Mouse (Mus musculus): ENCODE measurements around the gene Cfi.

Gene Cfi

DNA sequence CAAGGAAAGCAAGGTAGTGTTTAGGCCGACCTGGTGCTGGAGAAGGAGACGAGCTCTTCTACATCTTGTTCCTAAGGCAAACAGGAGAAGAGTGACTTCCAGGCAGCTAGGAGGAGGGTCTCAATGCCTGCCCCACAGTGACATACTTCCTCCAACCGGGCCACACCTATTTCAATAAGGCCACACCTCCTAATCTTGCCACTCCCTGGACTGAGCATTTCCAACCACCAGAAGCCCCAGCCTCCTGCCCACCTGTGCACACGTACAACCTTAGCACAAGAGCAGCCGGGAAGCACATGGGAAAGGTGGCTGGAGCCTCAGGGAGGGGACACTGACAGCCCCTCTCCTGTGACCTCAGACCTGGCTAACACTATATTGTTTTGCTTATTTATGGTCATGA, 56.3 kb downstream of the Cfi start:
- no peak for TF ChIP-seq GATA4 (IDR thresholded peaks at IDR 0.05; ENCODE audit: insufficient replicate concordance, low read length)

DNA sequence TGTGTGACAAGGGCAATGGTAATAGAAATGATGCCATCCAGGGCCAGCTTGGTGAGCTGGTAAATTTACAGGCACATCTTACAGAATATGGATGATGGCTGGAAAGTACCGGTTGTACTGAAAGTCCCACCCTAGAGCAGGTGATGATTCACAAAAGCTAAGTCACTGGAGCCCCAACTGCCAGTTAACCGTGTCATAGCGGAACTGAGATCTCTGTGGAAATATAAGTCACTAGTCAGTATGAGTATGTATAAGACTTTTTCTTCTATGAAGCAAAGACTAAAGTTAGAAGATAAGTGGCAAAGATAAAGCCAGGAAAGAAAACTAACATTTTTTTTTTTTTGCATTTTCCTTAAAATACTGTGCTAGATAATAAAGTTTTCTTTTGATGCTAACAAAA, 57.5 kb downstream of the Cfi start:
- TF ChIP-seq GATA4 (IDR thresholded peaks at IDR 0.05; ENCODE audit: insufficient replicate concordance, low read length): no peak

DNA sequence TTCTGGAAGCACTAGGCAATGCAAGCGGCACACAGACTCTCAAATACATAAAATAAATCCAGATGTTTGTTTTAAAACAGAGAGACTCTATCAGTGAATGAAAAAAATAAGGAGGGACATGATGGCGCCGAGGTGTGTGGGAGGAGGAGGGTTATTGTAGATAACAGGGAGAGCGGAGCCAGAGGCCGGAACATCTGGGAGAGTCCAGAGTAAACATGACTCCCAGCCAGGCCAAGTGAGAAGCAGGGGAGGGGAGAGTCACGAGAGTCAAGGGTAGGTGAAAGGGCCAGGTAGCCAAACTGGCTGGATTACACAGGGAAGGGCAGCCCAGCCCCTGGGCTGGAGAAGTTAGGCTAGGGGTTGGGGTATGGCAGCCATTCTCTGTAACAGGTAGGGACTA, 60.9 kb downstream of the Cfi start:
- peak; percentile 38; the same call in 1 of the 2 replicates for TF ChIP-seq GATA4 (IDR thresholded peaks at IDR 0.05; ENCODE audit: insufficient replicate concordance, low read length)

DNA sequence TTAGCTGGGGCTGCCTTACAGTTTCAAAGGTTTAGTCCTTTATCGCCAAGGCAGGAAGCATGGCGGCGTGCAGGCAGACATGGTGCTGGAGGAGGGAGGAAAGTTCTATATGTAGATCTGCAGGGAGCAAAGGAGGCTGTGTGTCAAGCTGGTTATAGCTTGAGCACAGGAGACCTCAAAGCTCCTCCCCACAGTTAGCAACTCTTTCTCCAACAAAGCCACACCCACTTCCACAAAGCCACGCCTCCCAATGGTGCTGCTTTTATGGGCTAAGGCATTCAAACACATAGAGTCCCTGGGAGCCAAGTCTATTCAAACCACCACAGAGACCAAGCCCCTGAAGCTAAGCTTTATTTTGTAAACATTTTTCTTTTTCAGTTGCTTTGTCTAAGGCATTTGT, 63.2 kb downstream of the Cfi start:
- TF ChIP-seq GATA4 (IDR thresholded peaks at IDR 0.05; ENCODE audit: insufficient replicate concordance, low read length): no peak

DNA sequence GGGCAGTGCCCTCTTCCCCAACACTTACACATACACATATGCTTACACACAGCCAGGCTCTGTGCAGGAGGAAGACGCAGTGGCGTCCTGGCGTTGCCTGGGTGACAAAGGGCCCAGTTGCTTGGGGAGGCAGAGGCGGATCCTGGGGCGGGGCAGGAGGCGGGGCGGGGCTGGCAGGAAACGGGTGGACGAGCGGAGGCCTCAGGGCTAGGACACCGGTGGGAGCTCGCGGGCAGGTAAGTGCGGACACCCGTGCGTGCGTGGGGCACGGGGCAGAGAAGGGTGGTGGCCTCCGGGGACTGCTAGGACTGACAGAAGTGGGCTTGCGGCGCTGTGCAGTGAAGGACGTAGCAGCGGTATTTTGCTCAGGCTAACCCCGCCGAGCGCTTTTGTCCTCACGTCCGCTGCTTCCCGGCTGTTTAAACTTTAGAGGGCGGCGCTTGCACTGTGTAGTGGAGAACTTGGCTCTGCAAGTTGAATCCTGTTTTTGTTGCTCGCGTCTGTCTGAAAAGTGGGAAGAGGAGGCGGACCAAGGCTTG, 65.7 kb downstream of the Cfi start, which contains the start of gene Casp6:
TSS of gene Casp6 (plus strand) at position 155 of the 539 bp plus-strand sequence.
- no peak for TF ChIP-seq GATA4 (IDR thresholded peaks at IDR 0.05; ENCODE audit: insufficient replicate concordance, low read length)

DNA sequence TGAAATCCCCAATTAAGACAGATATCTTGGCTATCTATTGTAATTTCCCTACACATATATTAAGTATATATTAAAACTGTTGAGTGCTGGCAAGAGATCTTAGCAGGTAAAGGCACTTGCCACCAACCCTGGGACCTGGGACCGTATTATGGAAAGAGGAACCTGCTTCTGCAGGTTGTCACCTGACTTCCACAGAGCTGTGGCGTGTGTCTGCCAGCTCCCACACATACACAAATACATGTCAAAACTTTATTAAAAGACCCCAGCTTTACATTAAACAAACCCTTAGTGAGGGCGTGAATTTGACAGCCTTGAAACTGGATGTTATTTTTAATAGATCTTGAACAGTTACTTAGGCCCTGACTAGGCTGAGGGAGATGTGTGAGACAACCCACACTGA, 67.7 kb downstream of the Cfi start:
- no peak for TF ChIP-seq GATA4 (IDR thresholded peaks at IDR 0.05; ENCODE audit: insufficient replicate concordance, low read length)

DNA sequence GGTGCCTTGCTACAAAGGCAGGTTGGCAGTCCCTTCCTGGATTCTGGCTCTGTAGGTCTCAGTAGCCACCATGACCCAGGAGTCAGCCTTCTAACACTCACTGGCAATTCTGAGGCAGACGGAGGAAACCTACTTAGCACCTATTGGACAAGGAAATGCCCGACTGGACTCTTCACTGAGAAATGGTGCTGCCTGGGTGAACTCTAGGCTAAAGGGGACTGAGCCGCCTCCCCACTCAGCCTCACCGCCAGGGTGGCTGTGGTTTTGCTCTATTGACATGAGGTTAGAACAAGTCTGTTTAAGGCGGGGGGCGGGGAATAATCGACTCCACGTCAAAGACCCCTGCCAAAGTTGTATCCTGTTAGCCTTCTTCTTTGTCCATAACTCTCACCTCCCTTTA, 68.2 kb downstream of the Cfi start:
- no peak for TF ChIP-seq GATA4 (IDR thresholded peaks at IDR 0.05; ENCODE audit: insufficient replicate concordance, low read length)

DNA sequence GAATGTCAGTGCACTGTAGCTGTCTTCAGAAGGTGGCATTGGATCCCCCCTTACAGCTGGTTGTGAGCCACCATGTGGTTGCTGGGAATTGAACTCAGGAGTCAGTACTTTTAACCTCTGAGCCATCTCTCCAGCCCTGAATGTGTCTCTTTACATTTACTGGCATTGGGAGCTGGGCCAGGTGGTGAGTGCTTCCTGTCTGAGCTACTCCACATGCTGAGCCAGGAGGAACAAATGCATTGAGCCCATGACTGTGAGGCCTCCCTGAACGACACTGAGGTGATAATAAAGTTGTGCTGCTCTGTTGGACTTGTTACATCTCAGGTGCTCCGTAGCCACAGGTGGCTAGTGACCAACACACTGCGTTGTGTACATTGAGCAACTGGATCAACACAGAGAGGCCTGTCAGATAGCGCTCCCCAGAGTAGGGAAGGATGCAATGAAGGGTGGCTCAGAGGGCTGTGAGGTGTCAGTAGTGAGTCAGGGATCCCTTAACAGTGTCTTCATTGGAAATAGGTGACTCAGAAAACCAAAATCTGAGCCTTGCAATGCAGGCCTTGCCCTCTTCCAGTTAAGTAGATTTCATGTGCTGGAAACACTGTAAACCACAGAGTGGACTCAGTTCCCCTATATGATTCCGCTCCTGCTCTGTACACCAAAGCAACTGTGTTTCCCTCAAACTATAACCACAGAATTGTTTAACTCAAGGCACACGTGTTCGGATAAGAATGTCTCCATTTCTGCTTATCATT, 68.9 kb downstream of the Cfi start:
- no peak for TF ChIP-seq GATA4 (IDR thresholded peaks at IDR 0.05; ENCODE audit: insufficient replicate concordance, low read length)

DNA sequence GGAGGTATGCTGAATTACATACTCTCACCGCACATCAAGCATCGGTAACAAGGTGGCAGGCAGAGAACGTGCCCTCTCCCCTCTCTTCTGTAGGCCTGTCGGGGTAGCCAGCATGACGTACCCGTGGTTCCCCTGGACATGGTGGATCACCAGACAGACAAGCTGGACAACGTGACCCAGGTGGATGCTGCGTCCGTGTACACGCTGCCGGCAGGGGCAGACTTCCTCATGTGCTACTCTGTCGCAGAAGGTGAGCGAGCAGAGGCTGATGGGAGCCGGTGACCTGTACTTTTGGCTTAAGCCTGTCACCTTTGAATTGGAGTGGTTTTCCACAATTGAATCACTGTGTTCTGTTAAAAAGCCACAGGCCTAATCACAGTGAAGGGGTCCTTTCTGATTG, 76.3 kb downstream of the Cfi start:
- TF ChIP-seq GATA4 (IDR thresholded peaks at IDR 0.05; ENCODE audit: insufficient replicate concordance, low read length): no peak

DNA sequence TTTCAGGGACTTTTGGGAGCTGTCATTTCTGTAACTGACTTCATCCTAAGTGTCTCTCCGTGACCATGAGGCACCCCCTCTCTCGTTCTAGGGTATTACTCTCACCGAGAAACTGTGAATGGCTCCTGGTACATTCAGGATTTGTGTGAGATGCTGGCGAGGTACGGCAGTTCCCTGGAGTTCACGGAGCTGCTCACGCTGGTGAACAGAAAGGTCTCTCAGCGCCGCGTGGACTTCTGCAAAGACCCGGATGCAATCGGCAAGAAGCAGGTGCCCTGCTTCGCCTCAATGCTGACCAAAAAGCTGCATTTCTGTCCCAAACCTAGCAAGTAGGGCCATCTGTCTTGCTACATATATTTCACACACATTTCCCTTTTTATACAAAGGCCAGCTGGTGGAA, 77.6 kb downstream of the Cfi start:
- no peak for TF ChIP-seq GATA4 (IDR thresholded peaks at IDR 0.05; ENCODE audit: insufficient replicate concordance, low read length)

GRCm38 (mm10) chr3:129917424-129917823, 81.7 kb downstream of the Cfi start:
- TF ChIP-seq GATA4 (IDR thresholded peaks at IDR 0.05; ENCODE audit: insufficient replicate concordance, low read length): no peak

DNA sequence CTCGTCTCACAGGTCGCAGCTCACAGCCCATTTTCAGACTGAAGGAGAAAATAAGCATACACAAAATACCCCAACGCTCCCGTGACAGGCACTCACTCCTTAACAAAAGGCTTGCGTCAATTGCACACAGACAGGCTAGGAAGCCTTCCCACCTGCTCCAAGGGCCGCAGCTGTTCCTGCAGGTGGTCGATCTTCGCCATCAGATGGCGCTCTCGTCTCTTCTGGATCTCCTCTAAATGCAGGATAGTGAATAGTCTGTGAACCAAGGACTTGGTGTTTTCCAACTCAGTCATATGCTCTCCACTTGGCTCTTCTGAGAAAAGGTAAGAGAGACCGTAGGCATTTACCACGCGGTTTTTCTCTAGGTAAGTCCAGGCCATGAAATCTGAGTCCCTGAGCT, 82.8 kb downstream of the Cfi start:
- no peak for TF ChIP-seq GATA4 (IDR thresholded peaks at IDR 0.05; ENCODE audit: insufficient replicate concordance, low read length)

DNA sequence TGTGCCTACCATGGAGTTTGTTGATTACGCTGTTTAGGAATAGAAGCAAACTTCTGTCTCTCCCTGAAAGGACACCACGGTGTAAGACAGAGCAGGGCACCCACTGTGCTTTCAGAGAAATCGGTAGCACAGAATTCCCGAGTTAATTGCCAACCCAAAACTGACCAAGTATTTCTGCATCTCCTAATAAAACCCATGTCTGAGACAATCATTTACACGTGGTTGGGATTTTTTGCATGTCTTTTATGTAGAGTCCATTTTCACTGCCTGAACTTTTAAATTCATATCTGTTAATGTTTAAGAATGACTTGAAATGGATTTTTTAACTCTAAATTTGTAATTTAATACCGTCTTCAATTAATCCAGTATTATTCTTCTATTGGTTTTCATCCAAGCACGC, 87.9 kb downstream of the Cfi start:
- no peak for TF ChIP-seq GATA4 (IDR thresholded peaks at IDR 0.05; ENCODE audit: insufficient replicate concordance, low read length)
